Mouse (Mus musculus) kidney, postnatal 0 days (tissue): Measurements from ENCODE around the gene Dnajc7. TPM values are rescaled to one million over a fixed set of nuclear protein-coding genes. Genes with fewer than 3 reads are reported as not detected.

Source experiments
- ATAC-seq: fragments of 200-750 bp; cut with Nextera tagmentation; replicated peaks from 2 replicates; pipeline ENCODE4 v1.8.0; 2017; ENCODE audit warnings: low read depth, moderate number of reproducible peaks, moderate TSS enrichment, moderate library complexity; ENCODE audit not compliant: low FRiP score
- DNase-seq: peaks from one replicate; pipeline ENCODE4 v3.0.0-alpha.2; 2016; ENCODE audit warnings: low spot score
- H3K27ac ChIP-seq: fragments of 300-500 bp; sonication (generic); 2 replicates; pipeline ENCODE4 v1.5.1; 2014; ENCODE audit warnings: mild to moderate bottlenecking
- H3K27me3 ChIP-seq: fragments of 300-500 bp; sonication (generic); 2 replicates; pipeline ENCODE4 v1.6.1; 2014; ENCODE audit warnings: low read length, mixed read lengths; ENCODE audit not compliant: insufficient read depth
- H3K36me3 ChIP-seq: fragments of 300-500 bp; sonication (generic); 2 replicates; pipeline ENCODE4 v1.6.1; 2014; ENCODE audit warnings: low read length, mixed read lengths; ENCODE audit not compliant: insufficient read depth
- H3K4me1 ChIP-seq: fragments of 300-500 bp; sonication (generic); replicated peaks from 2 replicates; pipeline ENCODE4 v1.6.1; 2014; ENCODE audit warnings: antibody characterized with exemption, low read length, mixed read lengths; ENCODE audit not compliant: insufficient read depth
- H3K4me2 ChIP-seq: fragments of 300-500 bp; sonication (generic); 2 replicates; pipeline ENCODE4 v1.6.1; 2014; ENCODE audit warnings: mild to moderate bottlenecking, low read length, moderate library complexity, mixed read lengths
- H3K4me3 ChIP-seq: fragments of 300-500 bp; sonication (generic); replicated peaks from 2 replicates; pipeline ENCODE4 v1.5.1; 2014; ENCODE audit warnings: low read depth, low read length
- H3K9ac ChIP-seq: fragments of 300-500 bp; sonication (generic); 2 replicates; pipeline ENCODE4 v1.6.1; 2014; ENCODE audit warnings: low read depth, low read length
- H3K9me3 ChIP-seq: fragments of 300-500 bp; sonication (generic); replicated peaks from 2 replicates; pipeline ENCODE4 v1.6.1; 2016; ENCODE audit warnings: low read length, inconsistent platforms, mixed read lengths
- CTCF ChIP-seq: IDR thresholded peaks from 2 replicates; pipeline ENCODE4 v1.5.1; 2016; ENCODE audit warnings: antibody characterized with exemption, low read depth, mild to moderate bottlenecking, moderate library complexity
- WGBS: fragments of 180-500 bp; shearing (Covaris S2); extraction: QIAGEN DNeasy Blood & Tissue Kit; methylation state at CpG from one replicate; pipeline ENCODE4 v1.1.7; 2014; 5-methylcytosine and 5-hydroxymethylcytosine counted together
- polyA plus RNA-seq: library from polyadenylated mRNA; unstranded; fragments of >200 nt; fragmentation: Nextera tagmentation; extraction: Ambion mirVana; gene quantifications from 2 replicates; pipeline ENCODE4 v1.2.1, GENCODE M21; 2015

Dnajc7 gene
- polyA plus RNA-seq, 1 experiment from 2014 or later = 142 TPM

DNA sequence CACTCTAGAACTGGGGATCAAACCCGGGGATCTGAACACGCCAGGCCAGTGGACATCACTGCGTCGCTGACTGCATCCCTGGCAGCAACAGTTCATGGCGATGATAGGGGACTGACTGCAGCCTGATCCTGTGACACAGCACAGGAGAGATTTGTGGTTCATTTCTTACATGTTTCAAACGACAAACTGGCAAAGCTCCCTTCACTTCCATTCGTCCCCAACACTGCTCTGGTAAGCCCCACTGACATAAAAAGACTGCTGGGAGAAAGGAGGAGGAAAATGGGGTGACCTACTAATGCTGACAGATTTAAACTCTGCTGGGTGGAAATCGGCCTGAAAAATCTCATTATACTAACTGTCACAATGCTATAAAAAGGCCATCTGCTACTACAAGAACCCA, 16.2 kb downstream of the Dnajc7 start:
- Histone ChIP-seq H3K27ac (no peak overlapping the region), H3K36me3 (peaks cover 24% of the 10 kb centered on the region), H3K4me1 (0 out of 2 replicates have a peak, but pooled peaks cover 3% of the 10 kb centered on the region), H3K9me3 (no peaks in the 10 kb centered on the region), H3K4me2 (no peak overlapping the region), H3K27me3 (no peaks in the 10 kb centered on the region), H3K4me3 (no peak overlapping the region), H3K9ac (no peak overlapping the region)
- ATAC-seq = no peak
- no peak for TF ChIP-seq CTCF
- WGBS = 74% methylated on average over 8 of the region's 8 CpGs
- DNase-seq = no peak

DNA sequence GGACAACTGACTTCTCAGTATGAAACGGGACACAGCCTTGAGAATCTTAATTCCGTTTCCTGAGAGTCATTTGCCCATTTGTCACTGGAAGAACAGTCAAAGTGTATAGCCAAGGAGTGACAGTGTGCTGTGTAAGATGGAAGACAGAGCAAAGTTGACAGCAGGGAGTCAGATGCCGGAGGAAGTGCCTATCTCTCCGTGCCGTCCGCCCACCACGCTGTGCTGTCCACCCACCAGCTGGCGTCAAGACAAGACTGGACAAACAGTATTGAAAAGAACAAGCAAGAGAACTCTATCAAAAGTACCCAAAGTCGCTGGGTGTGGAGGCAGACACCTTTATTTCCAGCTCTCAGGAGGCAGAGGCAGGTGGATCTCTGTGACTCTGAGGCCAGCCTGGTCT, 16.8 kb downstream of the Dnajc7 start:
- no peaks in the 10 kb centered on the region for H3K9me3 ChIP-seq
- no peak for ATAC-seq
- H3K4me2 ChIP-seq = no peak overlapping the region
- TF ChIP-seq CTCF = no peak
- H3K36me3 ChIP-seq = peaks cover 21% of the 10 kb centered on the region
- H3K27ac ChIP-seq = no peak overlapping the region
- H3K4me3 ChIP-seq = no peak overlapping the region
- no peak for DNase-seq
- no peak overlapping the region for H3K9ac ChIP-seq
- no peaks in the 10 kb centered on the region for H3K4me1 ChIP-seq
- no peaks in the 10 kb centered on the region for H3K27me3 ChIP-seq
- 80% methylated on average over 9 of the region's 9 CpGs for WGBS

DNA sequence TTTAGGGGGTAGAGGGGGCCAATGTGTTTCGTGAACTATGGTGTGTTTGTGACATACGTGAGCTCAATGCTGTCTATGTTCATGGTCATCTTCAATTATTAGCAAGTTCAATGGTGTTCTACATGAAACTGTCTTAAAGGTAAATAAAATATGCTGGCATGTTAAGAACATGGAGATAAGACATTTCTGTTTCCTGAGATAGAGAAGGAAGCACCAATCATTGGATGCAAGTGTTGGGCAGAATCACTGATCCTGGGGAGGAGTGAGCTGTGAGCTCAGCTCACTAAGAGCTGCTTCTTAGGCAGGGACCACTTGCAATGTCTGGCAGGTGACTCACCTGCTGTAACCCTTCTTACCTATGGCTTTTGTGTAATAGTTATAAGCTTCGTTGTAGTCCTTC, 18.6 kb downstream of the Dnajc7 start:
- Histone ChIP-seq H3K9me3 (no peaks in the 10 kb centered on the region), H3K4me3 (no peak overlapping the region), H3K9ac (no peak overlapping the region), H3K4me2 (no peak overlapping the region), H3K36me3 (peaks cover 37% of the 10 kb centered on the region), H3K27me3 (no peaks in the 10 kb centered on the region), H3K4me1 (no peaks in the 10 kb centered on the region), H3K27ac (no peak overlapping the region)
- ATAC-seq (no peak), DNase-seq (no peak)
- no peak for TF ChIP-seq CTCF
- 98% methylated on average over 3 of the region's 3 CpGs for WGBS

DNA sequence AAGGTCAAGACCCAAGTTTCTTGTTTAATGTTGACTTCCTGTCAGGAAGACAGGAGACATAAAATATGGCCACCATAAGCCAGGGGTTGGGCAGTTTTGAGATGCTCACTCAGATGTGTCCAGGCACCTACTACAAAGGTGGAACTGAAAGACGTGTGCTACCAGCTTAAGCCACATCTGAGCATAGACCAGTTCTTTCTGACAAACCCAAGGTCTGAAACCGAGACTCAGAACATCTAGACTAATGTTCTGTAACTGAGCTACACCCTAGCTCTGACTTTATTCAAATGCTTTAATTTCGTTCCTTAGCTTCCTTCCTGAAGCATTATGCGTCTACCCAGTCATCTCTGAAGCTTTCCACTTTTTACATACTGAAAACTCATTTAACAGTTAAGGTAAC, 21.9 kb downstream of the Dnajc7 start:
- no peak for TF ChIP-seq CTCF
- no peak overlapping the region for H3K4me2 ChIP-seq
- 44% methylated on average over 4 of the region's 4 CpGs for WGBS
- no peak overlapping the region for H3K27ac ChIP-seq
- peaks cover 54% of the 10 kb centered on the region for H3K36me3 ChIP-seq
- H3K4me3 ChIP-seq = no peak overlapping the region
- H3K4me1 ChIP-seq = no peaks in the 10 kb centered on the region
- no peaks in the 10 kb centered on the region for H3K27me3 ChIP-seq
- H3K9ac ChIP-seq = no peak overlapping the region
- no peaks in the 10 kb centered on the region for H3K9me3 ChIP-seq
- ATAC-seq (no peak), DNase-seq (no peak)

DNA sequence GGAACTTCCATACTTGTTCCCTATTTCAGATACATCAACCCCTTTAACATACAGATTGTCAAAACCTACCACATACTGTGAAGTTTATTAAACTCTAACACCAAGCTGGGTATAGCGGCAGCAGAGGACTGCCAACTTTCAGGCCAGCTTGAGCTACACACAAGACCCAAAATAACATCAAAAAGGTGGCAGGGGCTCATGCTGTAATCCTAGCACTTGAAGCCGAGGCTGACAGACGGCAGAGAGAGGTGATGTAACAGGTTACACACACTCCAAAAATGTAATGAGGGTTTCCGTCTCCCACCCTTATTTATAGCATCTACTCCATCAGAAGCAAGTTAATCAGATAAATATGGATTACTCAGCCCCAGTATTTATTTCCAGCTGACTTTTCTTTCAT, 24.4 kb downstream of the Dnajc7 start:
- 80% methylated on average over 4 of the region's 4 CpGs for WGBS
- Histone ChIP-seq H3K9me3 (no peaks in the 10 kb centered on the region), H3K9ac (no peak overlapping the region), H3K27me3 (no peaks in the 10 kb centered on the region), H3K4me3 (no peak overlapping the region), H3K4me2 (no peak overlapping the region), H3K4me1 (no peaks in the 10 kb centered on the region), H3K27ac (no peak overlapping the region), H3K36me3 (peaks cover 72% of the 10 kb centered on the region)
- DNase-seq (no peak), ATAC-seq (no peak)
- no peak for TF ChIP-seq CTCF

DNA sequence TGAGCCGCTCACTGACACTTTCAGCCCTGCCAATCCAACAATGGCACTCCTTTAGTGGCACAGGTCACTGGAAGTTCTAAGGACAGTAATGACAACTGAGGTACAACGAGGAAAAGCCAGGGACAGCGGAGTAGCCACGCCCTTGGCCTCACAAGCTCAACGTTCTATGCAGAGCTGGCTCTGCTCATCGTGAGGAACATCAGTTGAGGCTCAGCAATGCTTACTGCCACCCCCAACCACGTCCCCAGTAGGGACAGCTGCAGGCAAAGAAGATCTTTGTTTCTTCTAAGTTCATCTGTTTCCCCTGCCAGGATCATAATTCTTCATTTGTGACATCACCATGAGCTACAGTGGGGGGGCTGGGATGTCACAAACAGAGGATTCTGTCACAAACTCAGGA, 25.4 kb downstream of the Dnajc7 start:
- no peak for ATAC-seq
- no peak for DNase-seq
- H3K4me1 ChIP-seq = no peaks in the 10 kb centered on the region
- no peak overlapping the region for H3K27ac ChIP-seq
- no peak overlapping the region for H3K4me3 ChIP-seq
- no peaks in the 10 kb centered on the region for H3K9me3 ChIP-seq
- H3K36me3 ChIP-seq = peaks cover 72% of the 10 kb centered on the region
- no peak for TF ChIP-seq CTCF
- WGBS = 81% methylated on average over 7 of the region's 7 CpGs
- H3K9ac ChIP-seq = no peak overlapping the region
- H3K4me2 ChIP-seq = no peak overlapping the region
- no peaks in the 10 kb centered on the region for H3K27me3 ChIP-seq

DNA sequence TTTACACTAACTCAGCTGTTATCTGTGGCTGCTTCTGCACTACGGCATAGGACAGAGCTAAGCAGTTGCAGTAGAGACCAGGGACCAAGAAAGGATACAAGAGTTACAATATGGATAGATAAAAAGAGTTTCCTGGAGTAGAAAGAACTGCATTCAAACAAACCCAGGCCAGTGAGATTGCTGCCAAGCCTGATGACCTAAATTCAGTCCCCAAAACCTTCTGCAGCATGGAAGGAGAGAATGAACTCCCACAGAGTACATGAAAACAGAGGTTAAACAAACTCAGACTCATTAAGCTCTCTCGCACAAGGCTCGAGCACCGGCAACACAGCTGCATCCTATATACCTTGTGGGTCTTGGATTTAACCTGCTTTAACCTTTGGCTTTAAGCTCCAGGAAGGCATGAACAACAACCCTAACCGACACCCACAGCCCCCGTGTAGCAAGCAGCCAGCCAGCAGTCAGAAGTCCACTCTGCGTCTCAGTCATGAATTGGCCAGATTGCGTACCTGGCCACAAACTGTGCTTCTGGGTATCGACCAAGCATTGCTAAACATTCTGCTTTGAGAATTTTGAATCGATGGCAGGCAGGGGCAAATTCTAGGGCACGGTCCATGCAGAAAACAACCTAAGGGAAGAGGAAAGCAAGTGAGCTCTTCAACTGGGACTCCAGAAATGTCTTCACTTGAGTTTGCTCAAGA, 27.5 kb downstream of the Dnajc7 start:
- peaks cover 75% of the 10 kb centered on the region for H3K36me3 ChIP-seq
- H3K27me3 ChIP-seq = no peaks in the 10 kb centered on the region
- DNase-seq (no peak), ATAC-seq (no peak)
- H3K4me2 ChIP-seq = no peak overlapping the region
- no peak overlapping the region for H3K4me3 ChIP-seq
- no peak for TF ChIP-seq CTCF
- no peak overlapping the region for H3K9ac ChIP-seq
- H3K27ac ChIP-seq = no peak overlapping the region
- no peaks in the 10 kb centered on the region for H3K4me1 ChIP-seq
- WGBS = 81% methylated on average over 11 of the region's 11 CpGs
- H3K9me3 ChIP-seq = no peaks in the 10 kb centered on the region
